Mouse (Mus musculus) stomach, postnatal 0 days (tissue): Measurements from ENCODE around the gene Tas1r2.

Experiments used
- CTCF ChIP-seq: IDR thresholded peaks from 2 replicates; pipeline ENCODE4 v1.5.1; 2016; ENCODE audit warnings: antibody characterized with exemption, low read depth, mild to moderate bottlenecking, moderate library complexity
- EP300 ChIP-seq: optimal IDR thresholded peaks from 2 replicates; pipeline ENCODE3; 2016; ENCODE audit warnings: antibody characterized with exemption

DNA sequence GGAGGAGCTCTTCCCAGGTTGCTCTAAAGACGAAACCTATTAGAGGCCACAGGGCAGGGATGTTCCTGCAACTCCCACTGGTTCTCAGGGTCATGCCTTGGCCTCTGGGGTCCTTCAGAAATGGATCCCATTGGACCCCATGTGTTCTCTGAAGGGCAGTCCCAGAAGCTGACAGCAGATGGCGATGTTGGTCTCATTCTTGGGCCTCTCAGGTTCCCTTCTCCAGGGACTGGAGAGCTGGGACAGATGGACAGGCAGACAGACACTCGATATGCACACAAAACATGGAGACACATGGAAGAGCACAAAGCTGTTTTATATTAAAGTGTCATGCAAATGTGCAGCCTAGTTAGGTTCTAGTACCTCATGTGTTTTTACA, 31.3 kb downstream of the Tas1r2 start:
- TF ChIP-seq CTCF (peak; percentile 87), EP300 (no peak)
